Mouse (Mus musculus) thymus, adult 2 months (tissue): ENCODE results near the gene Slc22a19. TPM values are rescaled to one million over a fixed set of nuclear protein-coding genes. Genes with fewer than 3 reads are reported as not detected.
"Not testable (repeated sequence)": the region's sequence is repeated elsewhere in the genome, so short reads cannot be mapped to it uniquely, and the experiment has no call there.

Experiments
- DNase-seq: peaks from one replicate; pipeline ENCODE4 v3.0.0; 2021
- H3K27ac ChIP-seq: fragments of 200-500 bp; 2 replicates; pipeline ENCODE4 v1.5.1; 2012; ENCODE audit warnings: low read length, control low read depth; ENCODE audit not compliant: control insufficient read depth, insufficient read depth
- H3K27me3 ChIP-seq: fragments of 200-500 bp; 2 replicates; pipeline ENCODE4 v1.6.1; 2012; ENCODE audit warnings: mild to moderate bottlenecking, low read length, moderate library complexity, mixed read lengths; ENCODE audit not compliant: control insufficient read depth, insufficient read depth
- H3K36me3 ChIP-seq: fragments of 200-500 bp; 2 replicates; pipeline ENCODE4 v1.6.1; 2012; ENCODE audit warnings: mild to moderate bottlenecking, low read length, moderate library complexity; ENCODE audit not compliant: control insufficient read depth, insufficient read depth
- H3K4me1 ChIP-seq: fragments of 200-500 bp; replicated peaks from 2 replicates; pipeline ENCODE4 v1.6.1; 2012; ENCODE audit warnings: low read length; ENCODE audit not compliant: control insufficient read depth, insufficient read depth
- H3K4me3 ChIP-seq: fragments of 200-500 bp; 2 replicates; pipeline ENCODE4 v1.5.1; 2012; ENCODE audit warnings: mild to moderate bottlenecking, low read length, control low read depth, moderate library complexity; ENCODE audit not compliant: control insufficient read depth, insufficient read depth
- CTCF ChIP-seq: fragments of 200-500 bp; IDR thresholded peaks from 2 replicates; pipeline ENCODE4 v1.5.1; 2012; ENCODE audit warnings: mild to moderate bottlenecking, control low read depth, low read length, moderate library complexity, borderline replicate concordance; ENCODE audit not compliant: control insufficient read depth, poor library complexity, insufficient read depth; ENCODE audit errors: extremely low read depth
- POLR2A ChIP-seq: fragments of 200-500 bp; IDR thresholded peaks from 2 replicates; pipeline ENCODE4 v1.6.1; 2012; ENCODE audit warnings: mild to moderate bottlenecking, low read length, control low read depth, moderate library complexity; ENCODE audit not compliant: control insufficient read depth, poor library complexity, insufficient read depth; ENCODE audit errors: extremely low read depth
- WGBS: fragments of 180-500 bp; shearing (Covaris S2); methylation state at CpG from one replicate; pipeline ENCODE4 v1.1.7; 2018; 5-methylcytosine and 5-hydroxymethylcytosine counted together
- polyA plus RNA-seq: library from polyadenylated mRNA; depleted of rRNA; stranded (reverse); fragments of >200 nt; gene quantifications from 2 replicates; pipeline ENCODE4 v1.2.3, GENCODE M21; 2012; rRNA removed

Slc22a19 gene
- polyA plus RNA-seq, result not detected in 2 replicates

GRCm38 (mm10) chr19:7711148-7711547 lies at the start of gene Slc22a19:
Slc22a19 (minus strand) TSS chr19:7711310.
- H3K27ac ChIP-seq, result no peak within 1 kb of the TSS
- TF ChIP-seq POLR2A, result no peak
- no peak for TF ChIP-seq CTCF
- H3K27me3 ChIP-seq, result no peaks in the 10 kb centered on the region
- H3K4me1 ChIP-seq, result no peaks in the 10 kb centered on the region
- no peak for DNase-seq
- no peaks in the 10 kb centered on the region for H3K36me3 ChIP-seq
- no peak within 1 kb of the TSS for H3K4me3 ChIP-seq

DNA sequence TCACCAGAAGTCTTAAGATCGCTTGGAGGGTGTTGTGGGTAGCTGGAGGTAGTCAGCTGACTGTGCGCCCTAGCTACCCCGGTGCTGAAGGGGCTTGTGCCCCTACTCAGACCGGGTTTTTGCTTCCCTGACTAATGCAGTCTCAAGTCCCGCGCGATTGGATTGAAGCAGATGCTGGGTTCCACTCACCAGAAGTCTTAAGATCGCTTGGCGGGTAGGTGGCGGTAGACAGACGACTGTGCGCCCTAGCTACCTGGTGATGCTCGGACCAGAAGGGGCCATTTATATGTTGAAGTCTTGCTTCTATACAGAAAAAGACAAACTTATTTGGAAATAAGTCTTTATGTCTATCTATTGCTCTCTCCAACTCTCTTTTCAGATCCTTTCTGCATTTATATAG lies 42.3 kb upstream of the Slc22a19 start:
- H3K4me1 ChIP-seq, H3K27ac ChIP-seq, H3K36me3 ChIP-seq, H3K27me3 ChIP-seq, DNase-seq, H3K4me3 ChIP-seq: not testable (repeated sequence)
- WGBS, result 75% methylated on average over 13 of the region's 13 CpGs

- no peak for TF ChIP-seq CTCF
- no peak for TF ChIP-seq POLR2A
- WGBS, result 36% methylated on average over 1 of the region's 1 CpGs
- no peak for DNase-seq
Measured at GRCm38 (mm10) chr19:7729543-7729942, 18.4 kb upstream of the Slc22a19 start.

DNA sequence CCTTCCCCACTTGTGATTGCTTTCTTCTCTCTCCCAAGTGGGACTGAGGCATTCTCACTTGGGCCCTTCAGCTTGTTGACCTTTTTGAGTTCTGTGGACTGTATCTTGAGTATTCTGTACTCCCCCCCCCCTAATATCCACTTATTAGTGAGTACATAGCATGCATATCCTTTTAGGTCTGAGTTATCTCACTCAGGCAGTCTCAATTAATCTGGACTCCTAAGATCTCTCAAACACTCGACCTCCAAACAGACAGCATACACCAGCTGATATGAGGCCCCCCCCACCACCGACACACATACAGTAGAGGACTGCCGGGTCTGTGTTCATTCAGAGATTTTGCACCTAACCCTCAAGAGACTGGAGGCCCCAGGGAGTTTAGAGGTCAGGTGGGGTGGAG lies 18.0 kb downstream of the Slc22a19 start:
- not testable (repeated sequence) for H3K4me3 ChIP-seq, H3K27me3 ChIP-seq, H3K36me3 ChIP-seq, DNase-seq, H3K27ac ChIP-seq, H3K4me1 ChIP-seq
- WGBS, result 80% methylated on average over 3 of the region's 3 CpGs

More at GRCm38 (mm10) chr19:7729543-7729942, 18.4 kb upstream of the Slc22a19 start:
- Histone ChIP-seq H3K27me3 (no peaks in the 10 kb centered on the region), H3K4me1 (no peaks in the 10 kb centered on the region), H3K36me3 (no peaks in the 10 kb centered on the region), H3K4me3 (no peak overlapping the region), H3K27ac (no peak overlapping the region)

- no peak for TF ChIP-seq POLR2A
- no peak for TF ChIP-seq CTCF
- Histone ChIP-seq H3K4me1 (no peaks in the 10 kb centered on the region), H3K27ac (no peak overlapping the region), H3K4me3 (no peak overlapping the region), H3K36me3 (no peaks in the 10 kb centered on the region), H3K27me3 (no peaks in the 10 kb centered on the region)
- 91% methylated on average over 2 of the region's 2 CpGs for WGBS
- no peak for DNase-seq
Measured at GRCm38 (mm10) chr19:7691259-7691658, 19.9 kb downstream of the Slc22a19 start.

DNA sequence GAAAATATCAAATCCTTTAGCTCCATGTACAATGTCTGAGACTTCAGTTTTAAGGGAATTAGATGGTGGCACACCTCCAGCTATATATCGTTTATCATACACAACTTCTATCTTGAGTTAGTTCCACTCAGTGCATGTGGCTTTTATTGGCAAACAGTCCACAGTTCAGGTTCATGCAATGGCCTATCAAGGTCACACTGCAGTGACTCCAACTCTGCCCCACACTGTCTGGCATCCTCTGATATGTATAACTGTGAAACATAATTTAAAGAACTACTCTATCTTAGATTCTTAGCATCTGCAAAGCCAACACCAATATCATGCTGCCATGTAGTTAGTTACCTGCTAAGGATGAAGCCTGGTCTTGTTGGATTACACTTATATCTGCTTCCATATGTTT lies 23.1 kb downstream of the Slc22a19 start:
- 93% methylated on average over 1 of the region's 1 CpGs for WGBS
- DNase-seq, result no peak
- H3K36me3 ChIP-seq, result no peaks in the 10 kb centered on the region
- TF ChIP-seq CTCF (no peak), POLR2A (no peak)
- no peaks in the 10 kb centered on the region for H3K4me1 ChIP-seq
- H3K27me3 ChIP-seq, result no peaks in the 10 kb centered on the region
- no peak overlapping the region for H3K4me3 ChIP-seq
- H3K27ac ChIP-seq, result no peak overlapping the region

- Histone ChIP-seq H3K4me1 (no peaks in the 10 kb centered on the region), H3K4me3 (no peak overlapping the region), H3K27ac (no peak overlapping the region), H3K27me3 (no peaks in the 10 kb centered on the region), H3K36me3 (no peaks in the 10 kb centered on the region)
- TF ChIP-seq POLR2A (no peak), CTCF (no peak)
- no peak for DNase-seq
- 33% methylated on average over 1 of the region's 1 CpGs for WGBS
Measured at GRCm38 (mm10) chr19:7672033-7672432, 39.1 kb downstream of the Slc22a19 start.
